Mouse (Mus musculus) midbrain, embryonic 13.5 days (tissue): ENCODE results near the gene Hapln2. TPM values are rescaled to one million over a fixed set of nuclear protein-coding genes. Genes with fewer than 3 reads are reported as not detected.

Experiments
- ATAC-seq: fragments of 200-750 bp; cut with Nextera tagmentation; 2 replicates; pipeline ENCODE4 v1.8.0; 2017; ENCODE audit warnings: mild to moderate bottlenecking, moderate TSS enrichment, moderate library complexity
- H3K27ac ChIP-seq: fragments of 300-500 bp; sonication (generic); 2 replicates; pipeline ENCODE4 v1.5.1; 2015; ENCODE audit warnings: inconsistent platforms, mild to moderate bottlenecking, moderate library complexity
- H3K27me3 ChIP-seq: fragments of 300-500 bp; sonication (generic); 2 replicates; pipeline ENCODE4 v1.6.1; 2015; ENCODE audit warnings: mild to moderate bottlenecking, inconsistent platforms
- H3K36me3 ChIP-seq: fragments of 300-500 bp; sonication (generic); 2 replicates; pipeline ENCODE4 v1.6.1; 2015; ENCODE audit warnings: mild to moderate bottlenecking, inconsistent platforms
- H3K4me1 ChIP-seq: fragments of 300-500 bp; sonication (generic); replicated peaks from 2 replicates; pipeline ENCODE4 v1.6.1; 2015; ENCODE audit warnings: inconsistent platforms
- H3K4me2 ChIP-seq: fragments of 300-500 bp; sonication (generic); replicated peaks from 2 replicates; pipeline ENCODE4 v1.6.1; 2015; ENCODE audit warnings: moderate library complexity, mild to moderate bottlenecking, inconsistent platforms
- H3K4me3 ChIP-seq: fragments of 300-500 bp; sonication (generic); replicated peaks from 2 replicates; pipeline ENCODE4 v1.5.1; 2015; ENCODE audit warnings: mild to moderate bottlenecking, inconsistent platforms
- H3K9ac ChIP-seq: fragments of 300-500 bp; sonication (generic); replicated peaks from 2 replicates; pipeline ENCODE4 v1.6.1; 2015; ENCODE audit warnings: mild to moderate bottlenecking, inconsistent platforms
- H3K9me3 ChIP-seq: fragments of 300-500 bp; sonication (generic); 2 replicates; pipeline ENCODE4 v1.6.1; 2016; ENCODE audit warnings: mild to moderate bottlenecking, inconsistent platforms
- WGBS: fragments of 180-500 bp; shearing (Covaris S2); methylation state at CpG from one replicate; pipeline ENCODE4 v1.1.7; 2015; 5-methylcytosine and 5-hydroxymethylcytosine counted together
- polyA plus RNA-seq: library from polyadenylated mRNA; unstranded; fragments of >200 nt; fragmentation: Nextera tagmentation; extraction: Ambion mirVana; gene quantifications from 2 replicates; pipeline ENCODE4 v1.2.1, GENCODE M21; 2015

Hapln2 gene
- polyA plus RNA-seq = 0.14 and 0.55 TPM in 2 replicates

DNA sequence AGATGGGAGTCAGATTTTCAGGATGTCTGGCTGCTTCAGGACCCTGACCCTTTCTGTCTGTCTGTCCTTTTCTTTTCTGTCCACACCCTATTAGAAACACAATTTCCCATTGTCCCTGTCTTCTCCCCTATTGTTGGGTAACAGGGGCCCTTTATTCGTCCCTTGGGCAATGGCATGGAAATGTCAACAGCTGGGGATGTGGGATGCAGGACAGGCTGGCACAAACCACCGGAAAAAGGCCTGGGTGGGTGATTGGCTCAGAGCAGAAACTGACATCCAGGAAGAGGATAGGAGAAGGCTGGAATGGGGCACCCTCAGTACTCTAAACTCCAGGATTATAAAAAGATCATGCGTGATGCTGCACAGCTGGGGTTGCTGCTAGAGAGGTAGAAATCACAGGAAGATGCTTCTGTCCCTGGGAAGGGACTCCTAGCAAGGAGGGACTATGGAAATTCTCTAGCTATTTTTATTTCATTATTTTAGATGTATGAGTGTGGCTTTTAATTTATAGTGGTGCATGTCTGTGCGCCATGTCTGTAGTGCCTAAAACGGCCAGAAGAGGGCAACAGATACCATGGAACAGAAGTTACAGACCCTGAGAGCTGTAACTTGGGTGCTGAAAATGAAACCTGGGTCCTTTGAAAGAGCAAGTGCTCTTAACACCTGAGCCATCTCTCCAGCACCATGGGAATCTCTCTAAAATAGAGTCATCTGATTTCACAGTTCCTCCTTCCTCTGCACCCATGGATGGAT is at the start of gene Hapln2:
Gene Hapln2, minus strand, starts transcription at position 150 of the 753 bp plus-strand sequence.
- 53% methylated on average over 5 of the region's 5 CpGs for WGBS
- peaks cover 78% of the 10 kb centered on the region for H3K27me3 ChIP-seq
- ATAC-seq = no peak

GRCm38 (mm10) chr3:88074766-88075165 is 47.4 kb upstream of the Hapln2 start:
- Histone ChIP-seq H3K9ac (no peak overlapping the region), H3K27me3 (peaks cover 19% of the 10 kb centered on the region), H3K4me1 (no peaks in the 10 kb centered on the region), H3K4me3 (no peak overlapping the region), H3K36me3 (no peaks in the 10 kb centered on the region), H3K9me3 (no peaks in the 10 kb centered on the region), H3K27ac (no peak overlapping the region), H3K4me2 (no peak overlapping the region)
- ATAC-seq = no peak
- 81% methylated on average over 8 of the region's 8 CpGs for WGBS

More for the DNA sequence above, at the start of gene Hapln2:
- Histone ChIP-seq H3K4me3 (no peak within 1 kb of the TSS), H3K4me2 (no peak within 1 kb of the TSS), H3K27ac (no peak within 1 kb of the TSS), H3K9ac (no peak within 1 kb of the TSS), H3K36me3 (no peaks in the 10 kb centered on the region), H3K4me1 (peaks cover 19% of the 10 kb centered on the region), H3K9me3 (peaks cover 11% of the 10 kb centered on the region; the same call in 1 of the 2 replicates)

- no peak overlapping the region for H3K27ac ChIP-seq
- WGBS = 66% methylated on average over 2 of the region's 2 CpGs
- H3K27me3 ChIP-seq = peaks cover 20% of the 10 kb centered on the region
- H3K4me1 ChIP-seq = no peaks in the 10 kb centered on the region
- no peaks in the 10 kb centered on the region for H3K9me3 ChIP-seq
- no peaks in the 10 kb centered on the region for H3K36me3 ChIP-seq
- no peak overlapping the region for H3K9ac ChIP-seq
- H3K4me3 ChIP-seq = no peak overlapping the region
- no peak overlapping the region for H3K4me2 ChIP-seq
- ATAC-seq = no peak
These were observed 47.0 kb upstream of the Hapln2 start for GRCm38 (mm10) chr3:88074351-88074750.

DNA sequence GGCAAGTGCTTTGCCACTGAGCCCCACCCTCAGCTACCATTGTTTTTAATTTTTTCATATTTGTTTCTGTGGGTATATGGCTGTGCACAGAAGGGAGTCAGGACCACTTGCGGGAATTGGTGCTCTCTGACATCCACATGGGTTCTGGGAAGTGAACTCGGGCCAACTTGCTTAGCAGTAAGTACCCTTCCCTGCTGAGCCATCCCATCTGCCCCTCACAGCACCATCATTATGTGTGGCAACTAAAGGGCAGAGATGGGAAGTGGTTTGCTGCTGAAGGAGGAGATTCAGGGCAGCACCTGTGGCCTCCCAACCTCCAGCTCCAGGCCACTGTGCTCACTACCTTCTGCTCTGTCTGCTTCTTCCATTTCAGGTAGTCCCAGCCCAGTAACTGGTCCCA is 46.2 kb upstream of the Hapln2 start:
- no peaks in the 10 kb centered on the region for H3K36me3 ChIP-seq
- no peaks in the 10 kb centered on the region for H3K4me1 ChIP-seq
- H3K27me3 ChIP-seq = peaks cover 20% of the 10 kb centered on the region
- H3K9me3 ChIP-seq = no peaks in the 10 kb centered on the region
- no peak overlapping the region for H3K27ac ChIP-seq
- no peak overlapping the region; the same call in 1 of the 2 replicates for H3K9ac ChIP-seq
- H3K4me2 ChIP-seq = no peak overlapping the region
- H3K4me3 ChIP-seq = no peak overlapping the region
- WGBS = 65% methylated on average over 2 of the region's 2 CpGs
- ATAC-seq = no peak

DNA sequence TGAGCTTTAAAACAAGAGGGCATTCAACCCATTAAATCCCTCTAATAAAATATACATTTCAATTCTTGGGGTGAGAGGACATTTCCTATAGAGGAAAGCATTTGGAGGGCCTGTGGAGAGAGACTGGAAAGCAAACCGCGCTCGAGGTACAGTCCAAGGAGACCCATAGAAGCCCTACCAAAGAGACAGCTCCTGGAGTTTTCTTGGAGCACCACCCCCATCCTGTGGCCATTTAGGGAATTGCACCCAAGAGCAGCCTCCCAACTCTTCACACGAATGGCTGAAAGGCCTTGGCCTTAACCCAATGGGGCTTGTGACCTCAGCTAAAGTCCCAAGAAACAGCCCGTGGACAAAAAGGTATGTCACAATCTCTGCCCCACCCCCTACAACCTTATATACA is 44.4 kb upstream of the Hapln2 start:
- Histone ChIP-seq H3K36me3 (no peaks in the 10 kb centered on the region), H3K4me3 (no peak overlapping the region), H3K27ac (no peak overlapping the region), H3K9me3 (no peaks in the 10 kb centered on the region), H3K4me1 (no peaks in the 10 kb centered on the region), H3K4me2 (no peak overlapping the region), H3K9ac (no peak overlapping the region), H3K27me3 (peaks cover 17% of the 10 kb centered on the region)
- 1% methylated on average over 5 of the region's 5 CpGs for WGBS
- ATAC-seq = peak; percentile 85

- H3K27ac ChIP-seq = no peak overlapping the region
- no peaks in the 10 kb centered on the region for H3K36me3 ChIP-seq
- 32% methylated on average over 2 of the region's 2 CpGs for WGBS
- no peak for ATAC-seq
- no peak overlapping the region for H3K4me2 ChIP-seq
- H3K27me3 ChIP-seq = peaks cover 17% of the 10 kb centered on the region
- H3K9ac ChIP-seq = no peak overlapping the region
- no peaks in the 10 kb centered on the region for H3K9me3 ChIP-seq
- no peaks in the 10 kb centered on the region for H3K4me1 ChIP-seq
- H3K4me3 ChIP-seq = no peak overlapping the region
These were observed 41.0 kb upstream of the Hapln2 start for GRCm38 (mm10) chr3:88068386-88068785.

DNA sequence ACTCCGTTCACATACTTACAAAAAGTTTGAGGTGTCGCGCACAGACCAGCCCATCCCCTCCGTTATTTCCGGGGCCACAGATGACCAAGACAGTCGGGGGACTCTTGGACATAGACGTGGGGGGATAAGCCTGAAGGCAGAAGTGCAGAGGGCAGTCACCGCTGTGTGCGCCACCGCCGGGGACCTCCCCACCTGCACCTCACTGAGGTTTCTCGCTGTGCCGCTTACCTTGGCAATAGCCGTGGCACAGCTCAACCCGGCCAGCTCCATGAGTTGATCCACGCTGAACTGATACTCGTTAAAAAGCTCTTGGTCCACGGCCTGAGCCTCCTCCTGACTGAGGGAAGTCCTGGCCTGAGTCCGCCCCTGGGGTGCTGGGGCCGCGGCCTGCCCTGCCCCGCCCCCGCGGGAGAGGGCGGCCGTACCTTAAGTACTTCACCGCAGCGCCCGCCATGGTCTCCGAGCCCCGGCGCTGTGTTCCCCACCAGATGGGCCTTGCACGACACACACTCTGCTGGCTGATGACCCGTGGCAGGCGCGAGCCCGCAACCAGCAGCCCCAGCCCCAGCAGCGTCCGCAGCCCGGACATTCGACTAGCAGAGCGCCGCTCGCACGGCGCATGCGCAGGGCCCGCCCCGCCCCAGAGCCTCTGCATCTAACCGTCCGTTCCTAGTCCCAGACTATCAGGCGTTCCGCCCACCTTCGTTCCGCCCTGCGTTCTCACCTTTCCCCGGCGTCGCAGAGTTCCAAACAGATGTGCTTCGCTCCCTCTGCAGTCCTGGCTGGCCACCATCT is 30.7 kb upstream of the Hapln2 start, which contains the start of gene Naxe:
Gene Naxe, minus strand, starts transcription at position 594 of the 795 bp plus-strand sequence.
- Histone ChIP-seq H3K9ac (peak within 1 kb of the TSS; percentile 91), H3K36me3 (peaks cover 33% of the 10 kb centered on the region), H3K9me3 (no peaks in the 10 kb centered on the region), H3K4me3 (peak within 1 kb of the TSS; percentile 85), H3K27me3 (no peaks in the 10 kb centered on the region), H3K4me1 (peaks cover 17% of the 10 kb centered on the region), H3K27ac (peak within 1 kb of the TSS; percentile 78), H3K4me2 (peak within 1 kb of the TSS; percentile 91)
- peak; percentile 98 for ATAC-seq
- 1% methylated on average over 59 of the region's 60 CpGs for WGBS

GRCm38 (mm10) chr3:88057030-88057429 is 29.6 kb upstream of the Hapln2 start:
- no peak overlapping the region for H3K27ac ChIP-seq
- peak overlapping the region; percentile 91 for H3K4me2 ChIP-seq
- peak overlapping the region; percentile 91 for H3K9ac ChIP-seq
- WGBS = 91% methylated on average over 6 of the region's 6 CpGs
- peaks cover 44% of the 10 kb centered on the region for H3K36me3 ChIP-seq
- peak overlapping the region; percentile 85 for H3K4me3 ChIP-seq
- no peaks in the 10 kb centered on the region for H3K9me3 ChIP-seq
- ATAC-seq = no peak
- H3K4me1 ChIP-seq = peaks cover 17% of the 10 kb centered on the region
- H3K27me3 ChIP-seq = no peaks in the 10 kb centered on the region

- Histone ChIP-seq H3K9ac (no peak overlapping the region), H3K9me3 (no peaks in the 10 kb centered on the region), H3K4me1 (no peaks in the 10 kb centered on the region), H3K27me3 (no peaks in the 10 kb centered on the region), H3K27ac (no peak overlapping the region), H3K36me3 (peaks cover 44% of the 10 kb centered on the region), H3K4me2 (no peak overlapping the region), H3K4me3 (no peak overlapping the region)
- WGBS = 91% methylated on average over 3 of the region's 3 CpGs
- no peak for ATAC-seq
These were observed 22.1 kb upstream of the Hapln2 start for GRCm38 (mm10) chr3:88049532-88049931.

- ATAC-seq = peak; percentile 97
- peaks cover 11% of the 10 kb centered on the region for H3K4me1 ChIP-seq
- H3K9ac ChIP-seq = peak within 1 kb of the TSS; percentile 62
- H3K36me3 ChIP-seq = 0 out of 2 replicates have a peak, but pooled peaks cover 3% of the 10 kb centered on the region
- peak within 1 kb of the TSS; percentile 47; the same call in 1 of the 2 replicates for H3K27ac ChIP-seq
- no peaks in the 10 kb centered on the region for H3K9me3 ChIP-seq
- H3K4me3 ChIP-seq = peak within 1 kb of the TSS; percentile 76
- H3K4me2 ChIP-seq = peak within 1 kb of the TSS; percentile 83
- H3K27me3 ChIP-seq = peaks cover 20% of the 10 kb centered on the region
- 10% methylated on average over 36 of the region's 36 CpGs for WGBS
These were observed 15.5 kb upstream of the Hapln2 start, which contains the start of gene Gpatch4 for GRCm38 (mm10) chr3:88042661-88043421. Gene Gpatch4, plus strand, starts transcription at chr3:88043108.

- H3K27me3 ChIP-seq = peaks cover 48% of the 10 kb centered on the region
- WGBS = 79% methylated on average over 1 of the region's 1 CpGs
These were observed 8.3 kb upstream of the Hapln2 start for GRCm38 (mm10) chr3:88035561-88036293.

More at GRCm38 (mm10) chr3:88035561-88036293, 8.3 kb upstream of the Hapln2 start:
- ATAC-seq = no peak
- Histone ChIP-seq H3K4me2 (no peak overlapping the region), H3K9me3 (no peaks in the 10 kb centered on the region), H3K9ac (no peak overlapping the region), H3K27ac (no peak overlapping the region), H3K4me1 (0 out of 2 replicates have a peak, but pooled peaks cover 2% of the 10 kb centered on the region), H3K4me3 (no peak overlapping the region), H3K36me3 (no peaks in the 10 kb centered on the region)
